Mouse (Mus musculus): ENCODE measurements at regions not wholly inside any gene's neighbourhood (a gene's known extent, or its start where the extent isn't known, plus 50 kb on each side); places are given as distances from the start of the nearest gene placed in this dataset.

DNA sequence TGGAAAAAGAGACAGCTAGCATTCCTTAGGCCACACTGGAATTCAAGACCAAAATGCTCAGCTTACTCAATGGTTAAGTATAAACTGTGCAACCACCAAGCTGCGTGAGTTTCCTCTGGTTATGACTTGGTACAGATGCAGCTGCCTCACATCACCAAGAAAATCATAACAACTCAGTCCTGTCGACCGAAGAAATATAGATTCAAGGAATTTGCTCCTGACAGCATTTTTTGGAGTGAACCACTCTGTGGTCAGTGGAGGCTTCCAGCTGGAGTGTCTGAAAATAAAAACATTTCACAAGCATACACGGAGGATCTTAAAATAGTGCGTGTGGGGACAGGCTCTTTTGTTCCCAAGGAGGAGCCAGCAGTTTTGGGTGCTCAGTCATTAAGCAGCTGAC lies 253.8 kb downstream of the Bckdhb start:
- no peak for DNase-seq (ENCODE audit: low read depth, low spot score)

DNA sequence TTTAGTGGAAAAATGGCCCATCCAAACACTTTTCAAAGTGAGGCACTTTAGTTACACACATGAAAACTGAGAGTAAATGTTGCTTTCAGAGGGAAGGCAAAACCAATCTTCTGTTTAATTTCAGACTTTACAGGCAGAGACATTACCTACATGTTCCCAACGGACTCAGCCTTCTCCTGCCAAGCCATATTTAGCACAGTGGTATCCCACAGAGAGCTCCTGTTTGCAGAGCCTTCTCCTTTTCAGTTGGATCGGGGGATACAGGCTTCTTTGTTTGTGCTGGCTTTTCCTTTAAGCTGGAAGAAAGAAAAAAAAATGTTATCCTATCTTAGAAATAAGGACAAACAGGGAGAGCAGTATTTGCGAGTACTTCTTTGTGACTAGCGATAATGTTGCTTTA lies 254.3 kb downstream of the Bckdhb start:
- no peak for DNase-seq (ENCODE audit: low read depth, low spot score)

DNA sequence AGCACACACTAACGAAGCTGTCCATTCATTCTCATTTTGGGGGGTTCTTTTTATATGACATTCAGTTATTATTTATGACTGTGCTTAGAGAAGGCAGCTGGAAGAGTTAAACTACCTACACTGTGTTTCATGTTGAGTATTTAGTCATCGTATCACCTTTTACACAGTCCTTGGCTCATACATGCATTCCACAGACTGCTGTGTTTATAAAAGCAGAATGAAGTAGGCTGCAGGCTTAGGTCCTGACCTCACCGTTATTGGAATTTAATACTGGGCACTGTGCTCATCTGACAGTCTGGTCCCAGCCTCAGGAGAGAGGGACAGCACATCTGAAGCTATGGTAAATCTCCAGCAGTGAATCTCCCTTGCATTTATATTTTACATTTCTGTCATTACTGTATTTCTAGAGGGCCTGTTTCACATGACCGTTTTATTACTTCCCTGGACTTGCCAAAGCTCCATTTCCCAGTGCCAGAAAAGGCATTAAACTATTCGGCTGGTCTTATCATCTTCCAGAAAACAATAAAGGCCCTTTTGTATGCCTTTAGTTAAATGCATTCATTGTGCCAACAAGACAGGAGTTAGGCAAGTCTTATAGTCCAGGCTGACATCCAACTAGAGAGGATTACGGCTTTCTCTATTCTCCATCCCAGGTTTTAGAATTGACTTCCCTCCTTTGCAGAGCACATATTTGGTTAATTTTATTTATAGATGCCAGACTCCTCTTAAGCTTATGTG lies 258.9 kb downstream of the Bckdhb start:
- DNase-seq (ENCODE audit: low read depth, low spot score): no peak

DNA sequence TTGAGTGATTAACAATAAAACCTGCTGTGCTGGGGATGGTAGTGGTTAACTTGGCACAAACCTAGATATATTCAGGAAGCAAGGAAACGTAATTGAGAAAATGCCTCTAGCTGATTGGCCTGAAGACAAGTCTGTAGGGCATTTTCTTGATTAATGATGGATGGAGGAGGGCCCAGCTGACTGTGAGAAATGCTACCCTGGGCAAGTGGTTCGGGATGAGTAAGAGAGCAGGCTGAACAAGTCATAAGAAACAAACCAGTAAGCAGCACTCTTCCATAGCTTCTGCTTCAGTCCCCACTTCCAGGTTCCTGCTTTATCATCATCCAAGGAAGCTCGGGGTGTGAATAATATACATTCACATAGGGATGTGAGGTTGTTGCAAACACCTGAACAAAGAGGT lies 262.6 kb downstream of the Bckdhb start:
- no peak for DNase-seq (ENCODE audit: low read depth, low spot score)

DNA sequence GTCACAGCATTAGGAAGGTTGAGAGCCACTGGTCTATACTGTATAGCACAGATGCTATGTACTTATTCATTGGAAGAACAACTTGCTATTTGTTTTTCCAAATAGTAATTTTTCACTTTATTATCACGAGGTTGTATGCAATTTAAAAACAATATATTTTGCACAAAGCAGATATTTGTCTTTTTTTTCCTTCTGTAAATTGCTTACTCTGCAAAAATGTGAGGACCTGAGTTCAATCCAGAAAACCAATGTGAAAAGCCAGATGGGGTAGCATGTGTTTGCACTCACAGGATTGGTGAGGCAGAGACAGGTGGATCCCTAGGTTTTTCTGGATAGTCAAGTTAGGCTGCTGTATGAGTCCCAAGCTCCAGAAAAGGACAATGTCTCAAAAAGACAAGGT lies 268.5 kb downstream of the Bckdhb start:
- DNase-seq (ENCODE audit: low read depth, low spot score): no peak

DNA sequence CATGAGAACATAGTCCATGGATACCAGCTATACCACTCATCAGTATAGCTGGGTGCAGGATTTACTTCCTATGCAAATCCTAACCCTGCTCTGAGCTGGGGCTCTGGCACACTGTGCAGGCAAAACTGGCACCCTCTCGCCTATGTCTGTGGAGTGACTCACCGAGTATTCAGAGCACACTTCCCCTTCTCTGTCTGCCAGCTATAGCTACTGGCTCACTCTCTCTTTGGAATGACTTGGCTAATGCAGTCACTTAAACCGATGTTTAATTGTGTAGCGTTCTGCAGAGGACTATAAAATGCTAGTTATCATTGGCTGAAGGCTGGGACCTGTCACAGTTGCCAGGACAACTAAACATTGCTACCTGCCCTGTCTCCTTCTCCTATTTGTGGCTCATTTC lies 269.8 kb downstream of the Bckdhb start:
- no peak for DNase-seq (ENCODE audit: low read depth, low spot score)

DNA sequence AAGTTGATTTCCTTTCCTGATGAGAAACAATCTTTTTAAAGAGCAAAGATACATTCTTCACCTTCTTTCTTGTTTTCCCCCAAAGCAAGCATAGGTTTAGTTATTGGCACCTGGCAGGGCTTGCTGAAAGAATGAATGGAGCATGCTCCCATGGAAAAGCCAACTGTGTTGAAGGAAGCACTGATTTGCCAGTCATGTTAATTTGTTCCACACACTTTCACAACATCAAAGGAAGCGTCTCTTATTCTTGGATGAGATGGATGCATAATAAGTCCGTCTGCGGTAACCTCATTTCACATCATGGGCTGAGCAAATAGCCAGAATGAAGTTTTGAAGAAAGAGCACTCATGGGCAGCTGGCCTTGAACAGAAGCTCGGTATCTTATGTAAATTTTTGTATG lies 270.4 kb downstream of the Bckdhb start:
- no peak for DNase-seq (ENCODE audit: low read depth, low spot score)

DNA sequence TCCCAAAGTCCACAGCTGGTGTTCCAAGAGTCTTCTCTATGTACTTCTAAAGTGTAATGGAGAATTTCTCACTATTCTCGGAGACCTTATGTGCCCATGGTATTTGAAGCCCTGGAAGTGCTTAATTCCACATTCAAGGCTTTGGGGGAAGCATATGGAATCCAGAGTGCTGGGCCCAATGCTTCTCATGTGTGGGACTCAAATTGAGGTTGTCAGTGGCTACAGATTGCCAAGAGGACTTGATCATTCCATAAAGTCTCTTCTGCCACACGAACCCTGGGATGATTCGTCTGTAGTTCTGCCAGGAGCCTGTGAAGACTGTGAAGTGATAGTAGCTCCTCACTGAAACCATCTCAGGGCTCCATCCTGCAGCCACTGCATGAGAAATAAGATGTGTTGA lies 275.3 kb downstream of the Bckdhb start:
- DNase-seq (ENCODE audit: low read depth, low spot score): no peak

DNA sequence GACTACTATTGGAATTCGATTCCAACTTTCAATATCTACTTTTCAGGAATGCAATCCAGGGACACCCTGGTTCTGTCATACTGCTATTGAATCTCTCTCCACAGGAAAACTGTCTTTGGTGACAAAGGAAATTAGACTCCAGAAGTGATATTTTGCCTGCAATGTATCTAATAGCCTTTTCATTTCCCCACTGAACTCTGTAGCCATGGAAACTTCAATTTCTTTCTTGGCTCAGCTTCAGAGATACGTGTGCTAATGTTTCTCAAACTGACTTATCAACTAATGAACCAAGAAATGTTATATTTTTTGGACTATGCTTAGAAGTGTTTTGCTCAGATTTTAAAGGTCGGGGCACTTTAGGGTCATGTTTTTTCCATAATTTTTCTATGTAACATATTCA lies 279.1 kb downstream of the Bckdhb start:
- DNase-seq (ENCODE audit: low read depth, low spot score): no peak

DNA sequence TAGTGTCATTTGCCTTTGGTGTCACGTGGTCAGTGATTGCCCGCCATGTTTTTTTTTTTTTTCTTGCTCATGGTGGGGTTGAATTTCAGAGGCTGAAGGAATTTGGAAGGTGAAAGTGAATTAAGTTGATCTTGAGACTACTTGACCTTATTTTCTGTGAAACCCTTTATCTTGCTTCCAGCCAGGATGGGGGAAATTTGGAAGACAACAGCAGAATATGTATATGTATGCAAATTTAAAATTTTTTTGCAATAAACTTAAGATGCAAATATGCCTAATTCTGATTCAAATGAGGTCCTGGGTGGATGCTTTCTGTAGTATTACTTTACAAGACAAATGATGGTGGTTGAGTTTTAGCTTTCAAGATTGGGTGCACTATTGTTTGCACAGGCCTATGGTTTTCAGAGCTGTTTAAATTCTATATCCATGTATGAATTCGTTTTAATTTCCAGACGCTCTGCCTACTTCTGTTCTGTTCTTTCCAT lies 315.6 kb downstream of the Bckdhb start:
- DNase-seq (ENCODE audit: low read depth, low spot score): no peak

DNA sequence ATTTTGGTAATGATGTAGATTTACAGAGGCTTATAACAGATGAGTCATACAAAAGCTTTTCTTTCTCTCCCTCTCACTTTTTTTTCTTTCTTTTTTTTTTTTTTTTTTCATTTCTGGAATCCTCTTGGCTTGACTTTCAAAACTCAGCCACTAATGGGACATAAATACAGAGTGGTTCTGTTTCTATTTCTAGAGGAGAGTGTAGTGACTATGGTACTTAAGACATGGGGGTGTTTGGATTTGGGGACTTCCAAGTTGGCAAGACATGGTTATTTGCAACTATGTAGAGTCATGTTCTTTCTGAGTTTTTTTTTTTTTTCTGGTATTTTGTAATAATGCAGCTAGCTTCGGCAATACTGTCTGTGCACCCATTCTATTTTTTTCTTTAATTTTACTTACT lies 324.8 kb downstream of the Bckdhb start:
- no peak for DNase-seq (ENCODE audit: low read depth, low spot score)

DNA sequence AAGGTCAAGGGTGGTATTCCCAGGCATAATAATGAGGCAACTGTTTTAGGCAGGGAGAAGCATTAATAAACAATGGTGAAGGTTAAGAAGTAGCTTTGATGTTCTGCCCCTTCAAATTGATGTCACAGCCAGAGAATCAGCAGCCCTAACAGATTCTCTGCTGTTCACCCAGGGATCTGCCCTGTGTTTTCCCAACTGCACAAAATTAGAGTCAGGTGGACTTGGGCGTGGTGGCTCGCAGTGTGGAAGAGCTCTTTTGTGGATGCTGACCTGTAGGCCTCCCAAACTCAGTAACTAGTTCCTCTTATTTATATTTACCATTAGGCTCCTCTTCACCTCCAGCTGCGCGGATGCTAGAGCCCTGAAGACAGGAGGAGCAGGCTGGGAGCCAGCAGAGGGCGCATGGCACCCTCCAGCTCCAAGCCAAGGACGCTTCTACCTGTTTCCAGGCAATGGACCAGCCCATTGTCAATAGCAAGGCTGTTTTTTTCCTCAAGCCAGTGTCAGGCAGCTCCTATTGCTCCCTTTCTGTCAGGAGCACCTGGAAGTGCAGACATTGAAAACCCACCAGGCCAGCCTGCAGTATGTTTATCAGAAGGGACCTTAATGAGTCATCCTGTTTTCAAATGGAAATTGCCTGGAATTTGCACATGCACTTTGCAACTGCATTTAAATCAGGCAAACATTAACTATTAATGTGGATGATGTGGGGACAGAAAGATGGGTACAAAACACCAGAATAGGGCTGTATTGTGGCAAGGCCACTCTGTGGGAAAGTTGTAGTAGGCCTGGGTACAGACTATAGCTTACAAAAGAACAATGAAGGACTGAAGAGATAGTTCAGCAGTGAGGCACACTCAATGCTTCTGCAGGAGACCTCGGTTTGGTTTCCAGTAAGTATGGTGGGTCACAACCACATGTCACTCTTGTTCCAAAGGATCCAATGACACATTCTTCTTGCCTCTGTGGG lies 328.4 kb downstream of the Bckdhb start:
- peak; percentile 52 for DNase-seq (ENCODE audit: low read depth, low spot score)

DNA sequence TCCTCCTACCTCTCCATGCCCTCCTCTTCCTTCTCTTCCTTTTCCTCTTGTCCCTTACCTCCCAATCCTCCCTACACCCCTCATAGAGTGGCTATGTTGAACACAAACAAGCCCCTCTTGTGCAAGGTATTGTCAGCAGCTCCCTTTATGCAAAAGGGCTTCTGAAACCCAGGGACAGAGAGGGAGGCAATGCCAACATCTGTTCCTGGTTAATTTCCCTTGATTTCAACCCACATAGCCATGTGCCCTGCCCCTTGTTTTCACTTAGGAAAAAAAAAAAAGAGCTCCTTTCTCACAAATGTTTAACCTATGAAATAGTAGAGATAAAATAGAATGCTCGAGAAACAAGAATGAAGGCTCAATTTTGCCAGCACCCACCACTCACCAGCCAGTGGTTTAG lies 333.5 kb downstream of the Bckdhb start:
- no peak for DNase-seq (ENCODE audit: low read depth, low spot score)

DNA sequence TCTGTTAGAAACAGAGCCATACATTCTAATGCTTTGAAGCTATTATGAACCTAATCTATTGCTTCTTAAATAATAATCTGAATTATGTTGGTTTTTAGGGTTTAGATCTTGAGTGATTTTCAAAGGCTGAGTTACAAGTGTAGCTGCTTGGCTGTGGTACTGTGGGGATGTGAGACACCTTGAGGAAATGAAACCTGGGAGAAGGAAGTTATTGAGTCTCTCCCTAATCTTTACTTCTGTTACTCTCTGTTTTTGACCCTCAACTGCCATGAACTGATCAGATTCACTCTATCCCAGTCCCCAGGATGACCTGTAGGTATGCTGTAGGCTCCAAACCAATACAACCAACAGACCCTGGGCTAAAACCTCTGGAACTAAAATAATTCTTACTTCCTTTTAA lies 334.8 kb downstream of the Bckdhb start:
- DNase-seq (ENCODE audit: low read depth, low spot score): no peak

DNA sequence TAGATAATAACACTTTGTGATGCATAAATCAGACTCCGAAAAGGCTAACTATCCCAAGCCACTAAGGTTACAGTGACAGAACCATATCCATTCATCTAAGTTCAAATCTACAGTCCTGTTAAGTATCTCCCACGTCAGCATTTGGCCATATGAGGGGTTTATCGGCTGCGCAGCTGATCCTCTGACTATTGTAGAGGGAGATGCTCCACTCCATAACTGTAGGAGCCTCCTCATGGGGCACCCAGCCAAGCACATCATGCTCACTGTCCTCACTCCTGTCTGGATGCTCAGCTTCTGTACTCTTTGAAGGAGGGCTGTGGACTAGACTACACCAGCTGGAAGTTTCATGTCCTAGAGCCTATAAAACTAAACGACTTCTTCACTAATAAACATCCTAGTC lies 337.2 kb downstream of the Bckdhb start:
- DNase-seq (ENCODE audit: low read depth, low spot score): no peak

DNA sequence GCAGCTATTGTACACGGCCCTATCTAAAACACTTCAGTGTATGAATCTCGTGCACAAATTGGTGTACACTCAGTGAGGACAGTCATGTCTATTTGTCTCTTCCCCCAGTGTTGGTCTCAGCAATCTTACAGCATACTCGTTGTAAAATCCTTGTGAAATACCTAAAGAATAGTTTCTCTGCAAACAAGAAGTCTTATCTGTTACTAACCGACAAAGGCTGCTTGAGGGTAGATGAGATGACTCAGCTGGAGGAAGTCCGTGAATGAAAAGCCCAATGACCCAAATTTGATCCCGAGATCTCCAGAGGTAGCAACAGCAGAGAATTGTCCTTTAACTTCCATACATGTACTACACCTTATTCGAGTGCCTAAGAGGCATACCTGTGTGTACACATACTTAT lies 342.0 kb downstream of the Bckdhb start:
- DNase-seq (ENCODE audit: low read depth, low spot score): no peak

DNA sequence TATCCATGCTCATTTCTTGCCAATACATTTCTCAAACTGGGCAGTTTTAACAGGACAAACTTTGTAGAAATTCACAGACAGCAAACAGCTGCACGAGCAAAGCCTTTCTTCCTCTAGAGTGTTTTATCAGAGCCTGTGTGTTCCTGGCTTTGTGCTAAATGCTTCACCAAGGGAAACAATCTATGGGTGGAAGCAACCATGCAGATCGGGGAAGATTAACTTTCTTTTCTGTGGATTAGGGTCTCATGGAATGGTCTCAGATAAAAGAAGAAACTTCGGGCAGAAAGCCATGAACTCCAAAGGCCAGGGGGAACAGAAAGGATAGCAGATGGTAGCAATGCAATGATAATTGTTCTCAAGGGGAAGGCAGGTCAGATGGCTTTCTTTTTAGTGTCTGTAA lies 349.7 kb downstream of the Bckdhb start:
- no peak for DNase-seq (ENCODE audit: low read depth, low spot score)

DNA sequence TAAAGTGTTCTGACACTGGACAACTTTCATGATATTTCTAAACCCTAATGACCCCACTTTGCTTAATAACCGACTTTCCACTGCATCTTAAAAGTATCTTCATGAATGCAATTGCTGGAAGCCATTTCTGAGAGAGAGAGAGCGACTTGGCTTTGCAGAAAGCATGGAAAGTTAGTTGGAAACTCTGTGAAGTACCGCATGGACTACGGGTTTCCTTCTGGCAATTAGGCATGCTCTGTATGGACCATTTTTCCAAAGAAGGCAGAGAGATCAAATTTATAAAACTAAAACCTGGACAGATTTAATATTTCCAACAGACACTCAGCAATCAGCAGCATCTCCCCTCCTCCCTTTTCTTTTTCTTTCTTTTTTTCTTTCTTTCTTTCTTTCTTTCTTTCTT lies 353.4 kb downstream of the Bckdhb start:
- DNase-seq (ENCODE audit: low read depth, low spot score): no peak

DNA sequence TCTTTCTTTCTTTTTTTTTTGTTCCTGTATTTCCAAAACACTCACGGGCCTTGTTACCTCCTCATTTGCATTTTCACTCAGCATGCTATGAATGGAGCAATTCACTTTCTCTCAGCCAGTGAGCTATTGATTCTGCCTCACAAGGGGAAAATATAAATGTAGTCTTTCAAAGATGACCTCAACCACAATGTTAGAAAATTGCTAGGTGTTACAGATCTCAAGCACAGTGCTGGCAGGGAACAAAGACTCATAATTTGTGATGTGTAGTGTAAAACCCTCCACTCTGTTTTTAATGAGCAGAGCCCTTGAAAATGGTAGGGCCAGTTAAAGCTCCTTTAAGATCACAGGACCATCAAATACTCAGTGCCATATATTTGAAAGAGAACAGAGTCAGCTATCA lies 353.8 kb downstream of the Bckdhb start:
- no peak for DNase-seq (ENCODE audit: low read depth, low spot score)

DNA sequence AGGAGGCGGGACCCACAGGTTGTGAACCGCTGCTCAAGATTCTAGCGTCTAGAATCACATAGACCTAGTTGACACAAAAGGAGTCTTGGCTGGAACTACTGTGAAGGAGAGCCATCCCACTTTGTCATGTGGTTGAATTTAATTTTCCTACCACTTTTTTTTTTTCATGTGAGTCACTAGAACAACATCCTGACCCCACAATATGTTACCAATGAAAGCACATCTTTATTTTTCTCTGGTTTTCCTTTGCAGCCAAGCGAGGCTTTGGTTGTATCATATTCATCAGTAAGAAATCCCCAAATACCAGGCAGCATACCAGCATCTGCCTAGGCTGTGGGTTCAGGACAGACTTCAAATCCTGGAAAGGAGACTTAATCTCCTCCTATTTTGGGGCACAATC lies 356.0 kb downstream of the Bckdhb start:
- DNase-seq (ENCODE audit: low read depth, low spot score): no peak

DNA sequence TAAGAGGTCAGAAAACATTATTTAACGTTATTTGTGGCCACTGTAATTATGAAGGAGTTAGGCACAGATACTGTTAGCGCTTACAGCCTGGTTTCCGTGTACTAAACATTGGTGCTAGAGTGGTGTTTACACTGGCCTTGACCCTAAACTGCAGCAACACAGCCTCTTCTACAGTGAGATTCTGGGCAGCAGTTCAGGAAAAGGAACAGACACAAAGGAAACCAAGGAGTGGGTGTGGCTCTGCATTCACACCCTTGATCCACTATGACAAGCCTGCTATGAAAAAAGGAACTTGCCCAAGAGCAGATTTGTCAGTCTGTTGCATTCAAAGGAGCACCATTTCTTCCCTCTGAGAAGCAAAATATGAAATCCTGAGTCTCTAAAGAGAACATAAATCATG lies 356.7 kb downstream of the Bckdhb start:
- DNase-seq (ENCODE audit: low read depth, low spot score): peak; percentile 13

DNA sequence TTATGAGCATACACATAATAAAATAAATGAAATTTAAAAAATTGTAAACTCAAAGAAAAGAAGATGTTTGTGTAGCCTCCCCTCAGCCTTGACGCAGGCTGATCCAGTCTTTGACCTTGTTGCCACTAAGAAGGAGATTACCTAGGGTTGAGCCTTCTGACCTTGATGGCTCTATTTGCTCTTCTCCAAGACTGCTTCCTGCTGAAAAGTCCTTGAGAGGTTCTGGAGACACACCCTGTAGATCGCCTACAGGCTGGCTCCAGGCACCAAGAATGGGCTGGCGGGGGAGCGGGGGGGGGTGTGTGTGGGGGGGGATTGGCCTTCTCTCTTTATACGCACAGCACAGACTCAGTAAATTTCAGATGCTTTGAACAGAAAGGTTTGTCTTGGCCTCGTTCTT lies 358.4 kb downstream of the Bckdhb start:
- no peak for DNase-seq (ENCODE audit: low read depth, low spot score)

DNA sequence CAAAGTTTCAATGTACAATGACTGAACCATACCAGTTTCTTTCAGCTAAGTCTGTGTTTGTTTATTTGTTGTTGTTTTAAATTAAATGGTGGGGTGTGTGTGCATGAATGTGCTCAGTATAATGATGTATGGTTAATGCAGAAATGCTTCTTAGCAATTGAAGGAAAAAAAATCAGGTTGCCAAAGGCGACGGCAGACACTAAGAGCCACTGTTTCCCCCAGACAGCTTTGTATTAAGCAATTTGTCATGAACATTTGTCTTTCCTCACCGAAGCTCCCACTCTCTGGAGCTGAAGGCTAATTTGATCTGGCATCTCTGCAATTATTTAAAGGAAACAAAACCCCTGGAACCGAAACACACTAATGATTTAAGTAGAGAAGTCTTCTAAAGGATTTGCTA lies 360.7 kb downstream of the Bckdhb start:
- DNase-seq (ENCODE audit: low read depth, low spot score): no peak

All from WW6 (cell line).